Mouse (Mus musculus) embryo, embryonic 11 days (tissue): ENCODE measurements around the gene Asb5.
"Not testable (repeated sequence)": the region's sequence is repeated elsewhere in the genome, so short reads cannot be mapped to it uniquely, and the experiment has no call there.

Source experiments
- DNase-seq: peaks from one replicate; pipeline ENCODE4 v3.0.0-alpha.2; 2015

Asb5 gene

GRCm38 (mm10) chr8:54529382-54530296, at the start of gene Asb5, which contains the start of gene Spcs3:
Gene Asb5, plus strand, starts transcription at chr8:54529580.
Gene Spcs3, minus strand, starts transcription at chr8:54529998.
- DNase-seq, result peak; percentile 99

GRCm38 (mm10) chr8:54486555-54487273, 42.7 kb upstream of the Asb5 start:
- DNase-seq, result peak; percentile 43

GRCm38 (mm10) chr8:54488437-54488836, 40.9 kb upstream of the Asb5 start:
- no peak for DNase-seq

- DNase-seq, result peak; percentile 79
Observed at GRCm38 (mm10) chr8:54491057-54491690, 38.2 kb upstream of the Asb5 start.

- no peak for DNase-seq
Observed at GRCm38 (mm10) chr8:54491934-54492333, 37.4 kb upstream of the Asb5 start.

- DNase-seq, result peak; percentile 81
Observed at GRCm38 (mm10) chr8:54493110-54493509, 36.3 kb upstream of the Asb5 start.

- no peak for DNase-seq
Observed at GRCm38 (mm10) chr8:54493915-54494314, 35.5 kb upstream of the Asb5 start.

- DNase-seq, result no peak
Observed at GRCm38 (mm10) chr8:54503104-54503503, 26.3 kb upstream of the Asb5 start.

- DNase-seq, result no peak
Observed at GRCm38 (mm10) chr8:54505060-54505459, 24.3 kb upstream of the Asb5 start.

- peak; percentile 86 for DNase-seq
Observed at GRCm38 (mm10) chr8:54507428-54508095, 21.8 kb upstream of the Asb5 start.

- no peak for DNase-seq
Observed at GRCm38 (mm10) chr8:54508096-54508456, 21.3 kb upstream of the Asb5 start.

GRCm38 (mm10) chr8:54508814-54509213, 20.6 kb upstream of the Asb5 start:
- no peak for DNase-seq

GRCm38 (mm10) chr8:54509221-54509721, 20.1 kb upstream of the Asb5 start:
- DNase-seq, result peak; percentile 61

GRCm38 (mm10) chr8:54511791-54512190, 17.6 kb upstream of the Asb5 start:
- no peak for DNase-seq

- DNase-seq, result not testable (repeated sequence)
Observed at GRCm38 (mm10) chr8:54512200-54512599, 17.2 kb upstream of the Asb5 start.

GRCm38 (mm10) chr8:54518756-54519460, 10.5 kb upstream of the Asb5 start:
- no peak for DNase-seq

GRCm38 (mm10) chr8:54520516-54520915, 8.9 kb upstream of the Asb5 start:
- DNase-seq, result no peak

GRCm38 (mm10) chr8:54525606-54526005, 3.8 kb upstream of the Asb5 start:
- DNase-seq, result no peak

GRCm38 (mm10) chr8:54526700-54527099, 2.7 kb upstream of the Asb5 start:
- DNase-seq, result no peak

- DNase-seq, result no peak
Observed at GRCm38 (mm10) chr8:54528571-54528970, 809 bp upstream of the Asb5 start.

GRCm38 (mm10) chr8:54535172-54535571, 5.8 kb downstream of the Asb5 start:
- no peak for DNase-seq

GRCm38 (mm10) chr8:54537285-54537684, 7.9 kb downstream of the Asb5 start:
- DNase-seq, result peak; percentile 8
